ENCODE assay signal across 8 mouse cellular contexts in genomic region chr3:89418861-89419250, GRCm38 (mm10). TPM values are rescaled to one million over a fixed set of nuclear protein-coding genes. Genes with fewer than 3 reads are reported as not detected.
DNase-seq lines count a peak whose midpoint lies in the region; ATAC-seq and TF ChIP-seq lines count a peak whose summit lies in the region.

No protein-coding gene starts in this region.

- H3K4me1 ChIP-seq in forebrain, embryonic 11.5 days (replicated peaks; ENCODE audit: control insufficient read depth, insufficient read depth, low read length): peaks cover 24% of the 10 kb centered on the region
- H3K4me1 ChIP-seq in midbrain, embryonic 10.5 days: peaks cover 59% of the 10 kb centered on the region
- H3K4me1 ChIP-seq in testis, adult 2 months (ENCODE audit: control insufficient read depth, insufficient read depth, low read length): peaks cover 24% of the 10 kb centered on the region

- peak; percentile 13 for ATAC-seq in forebrain, embryonic 11.5 days (replicated peaks; ENCODE audit: low FRiP score)
- no peak for ATAC-seq in megakaryocyte-erythroid progenitor cell, adult 5-6 weeks (replicated peaks; ENCODE audit: low FRiP score, low TSS enrichment, poor library complexity, severe bottlenecking)

- H3K9ac ChIP-seq in forebrain, embryonic 11.5 days (ENCODE audit: low read length): peak overlapping the region; percentile 67

- peak overlapping the region; percentile 57 for H3K4me3 ChIP-seq in forebrain, embryonic 11.5 days (ENCODE audit: low read depth, low read length)
- peak overlapping the region; percentile 73 for H3K4me3 ChIP-seq in midbrain, embryonic 10.5 days
- peak overlapping the region; percentile 94 for H3K4me3 ChIP-seq in testis, adult 2 months (ENCODE audit: control insufficient read depth, low read depth, low read length)

- WGBS in forebrain, embryonic 11.5 days: 1% methylated on average over 16 of the region's 16 CpGs
- WGBS in midbrain, embryonic 10.5 days: under 1% methylated on average over 16 of the region's 16 CpGs

- peak overlapping the region; percentile 85 for H3K27ac ChIP-seq in forebrain, embryonic 11.5 days (ENCODE audit: low read depth, low read length)
- H3K27ac ChIP-seq in midbrain, embryonic 10.5 days (replicated peaks): peak overlapping the region; percentile 94
- H3K27ac ChIP-seq in testis, adult 2 months (ENCODE audit: control insufficient read depth, insufficient read depth, low read depth, low read length): peak overlapping the region; percentile 95

- H3K36me3 ChIP-seq in forebrain, embryonic 11.5 days (ENCODE audit: control insufficient read depth, insufficient read depth, low read length): peaks cover 14% of the 10 kb centered on the region
- peaks cover 39% of the 10 kb centered on the region for H3K36me3 ChIP-seq in midbrain, embryonic 10.5 days
- H3K36me3 ChIP-seq in testis, adult 2 months (ENCODE audit: control insufficient read depth, insufficient read depth, low read length): peaks cover 1% of the 10 kb centered on the region

- H3K4me2 ChIP-seq in forebrain, embryonic 11.5 days (ENCODE audit: low read depth, low read length, severe bottlenecking): peak overlapping the region; percentile 92

- TF ChIP-seq CTCF in testis, adult 2 months (IDR thresholded peaks at IDR 0.05; ENCODE audit: control insufficient read depth, insufficient read depth, insufficient replicate concordance, low read depth, low read length): no peak

- peak; percentile 62 to 69 for DNase-seq in urinary bladder, adult 18-20 months (ENCODE audit: low spot score in 2 of 2)
- no peak for DNase-seq in urinary bladder, adult 2 months (ENCODE audit: low spot score)
- DNase-seq in forebrain, embryonic 11.5 days (ENCODE audit: low spot score): peak; percentile 84
- peak; percentile 82 to 83 for DNase-seq in heart, postnatal 14 days
- peak; percentile 92 to 95 for DNase-seq in kidney, postnatal 4 days
- DNase-seq in midbrain, embryonic 10.5 days (ENCODE audit: low spot score): peak; percentile 84

- no peaks in the 10 kb centered on the region for H3K9me3 ChIP-seq in forebrain, embryonic 11.5 days (ENCODE audit: control insufficient read depth, low read length)
- no peaks in the 10 kb centered on the region for H3K9me3 ChIP-seq in midbrain, embryonic 10.5 days (replicated peaks)

- intact Hi-C loops in heart, postnatal 14 days (cut with DNase I): no loop called here

- no peak; the same call in 1 of the 2 replicates for TF ChIP-seq POLR2A in testis, adult 2 months (IDR thresholded peaks at IDR 0.05; ENCODE audit: control insufficient read depth, low read depth, low read length)

- no peaks in the 10 kb centered on the region for H3K27me3 ChIP-seq in forebrain, embryonic 11.5 days (ENCODE audit: control insufficient read depth, insufficient read depth, low read length)
- no peaks in the 10 kb centered on the region for H3K27me3 ChIP-seq in midbrain, embryonic 10.5 days (ENCODE audit: low read depth, poor library complexity, severe bottlenecking)
- H3K27me3 ChIP-seq in testis, adult 2 months (ENCODE audit: control insufficient read depth, insufficient read depth, low read length): no peaks in the 10 kb centered on the region

RNA-seq across cellular contexts. Expression of gene Shc1, which starts 0.6 kb away (rescaled TPM):
- 85.7 and 87.7 TPM in 2 replicates for polyA plus RNA-seq in urinary bladder, adult 2 months (2012; rRNA removed)
- 30.9 and 31.6 TPM in 2 replicates for polyA plus RNA-seq in forebrain, embryonic 11.5 days (2014; fragmentation: Nextera tagmentation; extraction: Ambion mirVana)
- total RNA-seq in heart, postnatal 14 days (2021): 10 to 100 TPM; 45.0 to 47.5 TPM
- polyA plus RNA-seq in midbrain, embryonic 10.5 days (2016; fragmentation: Nextera tagmentation; extraction: Ambion mirVana): 51.8 TPM in 2 replicates
- polyA plus RNA-seq in testis, adult 2 months (2012; rRNA removed): 15.7 and 17.3 TPM in 2 replicates
- 95.9 and 113 TPM in 2 replicates for total RNA-seq in megakaryocyte-erythroid progenitor cell, adult 5-6 weeks (2014; fragmentation: Nextera tagmentation)
- 40.2 and 68.5 TPM in 2 replicates for total RNA-seq in megakaryocyte-erythroid progenitor cell, adult 5-6 weeks (2017)

RNA-seq across cellular contexts. Expression of gene Cks1b, which starts 0.7 kb away (rescaled TPM):
- polyA plus RNA-seq in urinary bladder, adult 2 months (2012; rRNA removed): 21.7 and 29.6 TPM in 2 replicates
- 491 and 495 TPM in 2 replicates for polyA plus RNA-seq in forebrain, embryonic 11.5 days (2014; fragmentation: Nextera tagmentation; extraction: Ambion mirVana)
- 10 to 100 TPM in 1 of 2 experiments, 1 to 10 TPM in 1; 7.9 to 14.4 TPM for total RNA-seq in heart, postnatal 14 days (2021)
- 540 and 645 TPM in 2 replicates for polyA plus RNA-seq in midbrain, embryonic 10.5 days (2016; fragmentation: Nextera tagmentation; extraction: Ambion mirVana)
- polyA plus RNA-seq in testis, adult 2 months (2012; rRNA removed): 14.7 and 16.5 TPM in 2 replicates
- total RNA-seq in megakaryocyte-erythroid progenitor cell, adult 5-6 weeks (2014; fragmentation: Nextera tagmentation): 185 and 237 TPM in 2 replicates
- total RNA-seq in megakaryocyte-erythroid progenitor cell, adult 5-6 weeks (2017): 127 and 184 TPM in 2 replicates

RNA-seq across cellular contexts. Expression of gene Flad1, which starts 7.2 kb away (rescaled TPM):
- polyA plus RNA-seq in urinary bladder, adult 2 months (2012; rRNA removed): 30.8 and 34.6 TPM in 2 replicates
- 28.5 and 31.9 TPM in 2 replicates for polyA plus RNA-seq in forebrain, embryonic 11.5 days (2014; fragmentation: Nextera tagmentation; extraction: Ambion mirVana)
- total RNA-seq in heart, postnatal 14 days (2021): 10 to 100 TPM; 44.7 to 46.1 TPM
- polyA plus RNA-seq in midbrain, embryonic 10.5 days (2016; fragmentation: Nextera tagmentation; extraction: Ambion mirVana): 27.9 and 34.2 TPM in 2 replicates
- 67.6 and 71.8 TPM in 2 replicates for polyA plus RNA-seq in testis, adult 2 months (2012; rRNA removed)
- 24.8 and 27.7 TPM in 2 replicates for total RNA-seq in megakaryocyte-erythroid progenitor cell, adult 5-6 weeks (2014; fragmentation: Nextera tagmentation)
- 10.7 and 12.6 TPM in 2 replicates for total RNA-seq in megakaryocyte-erythroid progenitor cell, adult 5-6 weeks (2017)

RNA-seq across cellular contexts. Expression of gene Pygo2, which starts 11.2 kb away (rescaled TPM):
- polyA plus RNA-seq in urinary bladder, adult 2 months (2012; rRNA removed): 34.0 and 38.0 TPM in 2 replicates
- 53.9 and 60.6 TPM in 2 replicates for polyA plus RNA-seq in forebrain, embryonic 11.5 days (2014; fragmentation: Nextera tagmentation; extraction: Ambion mirVana)
- 10 to 100 TPM; 16.5 to 19.9 TPM for total RNA-seq in heart, postnatal 14 days (2021)
- 41.9 and 43.3 TPM in 2 replicates for polyA plus RNA-seq in midbrain, embryonic 10.5 days (2016; fragmentation: Nextera tagmentation; extraction: Ambion mirVana)
- polyA plus RNA-seq in testis, adult 2 months (2012; rRNA removed): 18.1 and 19.6 TPM in 2 replicates
- 38.5 and 42.2 TPM in 2 replicates for total RNA-seq in megakaryocyte-erythroid progenitor cell, adult 5-6 weeks (2014; fragmentation: Nextera tagmentation)
- 9.6 and 19.9 TPM in 2 replicates for total RNA-seq in megakaryocyte-erythroid progenitor cell, adult 5-6 weeks (2017)

RNA-seq across cellular contexts. Expression of gene Lenep, which starts 16.3 kb away (rescaled TPM):
- 1.2 and 1.5 TPM in 2 replicates for polyA plus RNA-seq in urinary bladder, adult 2 months (2012; rRNA removed)
- 0.91 and 1.9 TPM in 2 replicates for polyA plus RNA-seq in forebrain, embryonic 11.5 days (2014; fragmentation: Nextera tagmentation; extraction: Ambion mirVana)
- under 1 TPM in 1 of 2 experiments, not detected in 1; 0.98 TPM for total RNA-seq in heart, postnatal 14 days (2021)
- polyA plus RNA-seq in midbrain, embryonic 10.5 days (2016; fragmentation: Nextera tagmentation; extraction: Ambion mirVana): 0.68 and 1.2 TPM in 2 replicates
- not detected in 2 replicates for polyA plus RNA-seq in testis, adult 2 months (2012; rRNA removed)
- 3.5 and 3.6 TPM in 2 replicates for total RNA-seq in megakaryocyte-erythroid progenitor cell, adult 5-6 weeks (2014; fragmentation: Nextera tagmentation)
- not detected in 2 replicates for total RNA-seq in megakaryocyte-erythroid progenitor cell, adult 5-6 weeks (2017)

Comparison
In these comparisons a context has a peak if more than half of its experiments do, and no peak if none do; other contexts are left out.
1. RNA of gene Cks1b, which starts 0.7 kb away (polyA plus RNA-seq): 540 to 645 TPM in midbrain, embryonic 10.5 days and 491 to 495 TPM in forebrain, embryonic 11.5 days; 21.7 to 29.6 TPM in urinary bladder, adult 2 months and 14.7 to 16.5 TPM in testis, adult 2 months; every median in the first group is over 10 times any median in the second.
2. Peak in every context shown above with its lines, with median percentiles within 50 percentile points of each other: H3K27ac ChIP-seq and H3K4me3 ChIP-seq.